Mouse (Mus musculus) frontal cortex, adult (tissue): ENCODE results near the gene Vmn1r203.
"Not testable (repeated sequence)": the region's sequence is repeated elsewhere in the genome, so short reads cannot be mapped to it uniquely, and the experiment has no call there.

ENCODE experiments used
- ATAC-seq: cut with Nextera tagmentation; 2 replicates; pipeline ENCODE4 v1.9.2; 2017; ENCODE audit warnings: mild to moderate bottlenecking, moderate library complexity, mixed read lengths; ENCODE audit not compliant: low TSS enrichment

The Vmn1r203 gene

DNA sequence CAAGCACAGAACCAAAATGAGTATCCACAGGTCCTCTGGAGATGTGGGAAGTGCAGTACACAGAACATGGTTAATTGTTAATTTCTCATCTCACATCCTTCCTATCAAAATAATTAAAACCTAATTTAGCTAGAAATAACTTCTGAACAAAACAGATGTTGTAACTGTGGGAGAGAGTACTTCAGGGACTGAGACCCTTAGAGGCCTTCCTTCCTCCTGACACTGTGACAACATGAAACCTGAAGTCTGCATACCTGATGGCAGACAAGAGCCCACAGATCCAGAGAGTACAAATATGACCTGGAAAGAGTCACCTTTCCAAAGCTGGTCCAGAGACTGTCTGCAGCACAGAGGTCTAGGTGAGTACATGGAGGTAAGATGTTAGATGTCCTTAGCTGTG is at the start of gene Vmn1r203:
Gene Vmn1r203 (plus strand): TSS at position 301 of the 400 bp plus-strand sequence.
- no peak for ATAC-seq

DNA sequence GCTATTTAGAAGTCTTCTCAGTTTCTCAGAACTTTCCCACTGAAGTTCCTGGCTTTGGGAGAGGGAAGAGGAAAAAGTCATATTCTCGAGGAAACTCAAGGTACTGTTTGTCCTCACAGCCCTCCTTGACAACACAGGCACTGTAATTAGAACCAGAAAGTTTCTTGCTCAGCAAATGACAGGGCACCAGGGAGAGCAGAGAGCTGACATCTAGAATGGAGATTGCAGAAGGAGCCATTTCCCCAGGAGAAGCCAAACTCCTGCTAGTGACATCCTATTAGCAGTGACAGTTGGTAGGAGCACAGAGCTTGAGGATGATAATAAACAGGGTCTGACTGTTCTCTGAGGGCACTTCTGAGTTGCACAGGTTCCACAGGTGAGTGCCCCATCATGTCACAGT is 46.3 kb upstream of the Vmn1r203 start, which contains the start of gene Vmn1r201:
Gene Vmn1r201 (plus strand): TSS at position 301 of the 400 bp plus-strand sequence.
- ATAC-seq: no peak

DNA sequence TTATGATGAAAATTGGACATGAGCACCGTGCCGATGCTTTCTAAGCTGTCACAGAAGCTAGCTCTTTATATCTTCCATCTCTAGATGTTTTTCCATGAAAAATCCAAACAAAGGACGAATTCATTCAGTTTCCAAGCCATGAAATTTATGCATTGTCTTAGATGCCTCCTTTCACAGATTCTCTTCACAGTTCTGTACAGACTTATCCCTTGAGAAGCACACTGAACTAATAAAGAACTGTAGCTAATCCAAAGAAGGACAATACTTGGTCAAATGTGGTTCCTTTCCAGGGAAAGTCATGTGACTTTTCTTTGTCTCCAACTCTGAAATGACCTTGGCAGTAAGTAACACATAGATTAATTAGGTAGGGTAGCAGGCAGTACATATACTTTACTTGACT is 15.5 kb upstream of the Vmn1r203 start:
- ATAC-seq: no peak

DNA sequence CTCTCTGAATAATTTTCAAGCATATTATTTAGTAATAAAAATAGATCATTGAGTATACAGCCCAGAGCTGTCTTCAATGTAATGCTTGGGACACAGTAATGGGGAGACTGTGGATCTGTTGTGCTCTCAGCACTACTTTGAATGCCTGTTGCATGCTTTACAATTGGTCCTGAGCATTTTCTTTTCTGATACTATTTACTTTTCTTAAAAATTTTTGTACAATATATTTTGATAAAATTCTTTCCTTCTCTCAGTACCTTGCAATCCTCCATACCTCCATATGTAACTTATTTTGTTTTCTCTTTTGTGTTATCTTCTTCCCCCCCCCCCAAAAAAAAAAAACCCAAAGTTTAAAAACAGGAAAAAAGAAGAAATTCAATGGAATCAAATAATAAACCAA is 12.6 kb upstream of the Vmn1r203 start, which contains the start of gene Vmn1r202:
Gene Vmn1r202 (minus strand): TSS at position 101 of the 400 bp plus-strand sequence.
- no peak for ATAC-seq

DNA sequence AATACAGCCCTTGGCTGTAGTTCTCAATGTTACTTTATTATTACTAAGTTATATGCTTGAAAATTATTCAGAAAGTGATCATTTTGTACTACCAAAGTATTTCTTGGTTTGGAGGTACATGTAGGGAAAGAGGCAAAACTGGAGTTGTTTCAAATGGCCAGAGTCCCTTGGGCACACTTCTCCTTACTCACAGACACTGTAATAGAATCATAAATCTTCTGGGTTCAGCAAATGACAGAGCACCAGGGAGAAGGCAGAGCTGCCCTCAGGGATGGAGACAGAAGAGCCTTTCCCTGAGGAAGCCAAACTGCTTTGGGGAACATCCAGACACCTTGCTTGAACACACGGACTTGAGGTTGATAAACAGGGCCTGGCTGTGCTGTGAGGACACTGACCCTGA is 35.0 kb downstream of the Vmn1r203 start, which contains the start of gene Vmn1r204:
Gene Vmn1r204 (plus strand): TSS at position 301 of the 400 bp plus-strand sequence.
- ATAC-seq: not testable (repeated sequence)

DNA sequence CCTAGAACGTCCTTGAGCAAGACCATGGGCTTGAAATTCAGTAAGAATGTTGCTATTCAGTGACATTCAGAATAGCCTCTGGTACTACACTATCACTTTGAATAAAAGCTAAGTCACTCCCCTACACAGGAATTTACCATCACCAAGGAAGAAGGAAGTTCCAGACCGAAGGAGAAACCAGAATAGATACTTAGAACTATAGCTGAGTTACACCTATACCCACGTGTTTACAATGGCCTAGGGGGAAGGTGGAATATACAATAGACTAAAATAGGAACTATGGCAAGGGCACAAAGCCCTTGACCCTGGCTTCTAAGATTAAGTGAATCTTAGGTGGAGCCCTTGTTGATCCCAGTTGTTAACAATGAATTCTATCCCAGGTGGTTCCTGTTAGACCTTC is 57.0 kb downstream of the Vmn1r203 start:
- ATAC-seq: not testable (repeated sequence)
